ENCODE assay signal across 23 mouse cellular contexts in genomic region chr6:100984861-100985260, GRCm38 (mm10).
DNase-seq lines count a peak whose midpoint lies in the region; ATAC-seq lines count a peak whose summit lies in the region.
"Had no signal": no experiment of that assay in that cellular context is flagged by ENCODE, and none has a peak within 500 bp of the region (broad histone marks: within the 10 kb centered on the region; RNA-seq: fewer than 3 reads in every experiment).

No protein-coding gene starts in this region.

- no peaks in the 10 kb centered on the region for H3K9me3 ChIP-seq in hindbrain, embryonic 10.5 days
- no peaks in the 10 kb centered on the region for H3K9me3 ChIP-seq in hindbrain, embryonic 13.5 days
- no peaks in the 10 kb centered on the region for H3K9me3 ChIP-seq in limb, embryonic 10.5 days (replicated peaks)
- H3K9me3 ChIP-seq: forebrain, embryonic 13.5 days; neural tube, embryonic 15.5 days had no signal

- no peak for ATAC-seq in hindbrain, embryonic 13.5 days (ENCODE audit: low FRiP score)
- ATAC-seq: forebrain, embryonic 13.5 days; intestine, postnatal 0 days; liver, postnatal 0 days had no signal

- no peak overlapping the region for H3K4me2 ChIP-seq in hindbrain, embryonic 13.5 days
- H3K4me2 ChIP-seq: forebrain, embryonic 13.5 days; liver, embryonic 11.5 days; neural tube, embryonic 15.5 days had no signal

- WGBS in hindbrain, embryonic 10.5 days = 70% methylated on average over 7 of the region's 7 CpGs
- 74% methylated on average over 7 of the region's 7 CpGs for WGBS in hindbrain, embryonic 13.5 days
- WGBS in limb, embryonic 10.5 days = 48% methylated on average over 7 of the region's 7 CpGs

- no peaks in the 10 kb centered on the region for H3K27me3 ChIP-seq in hindbrain, embryonic 10.5 days (ENCODE audit: insufficient read depth, poor library complexity, severe bottlenecking)
- H3K27me3 ChIP-seq in hindbrain, embryonic 13.5 days = 0 out of 2 replicates have a peak, but pooled peaks cover 2% of the 10 kb centered on the region
- no peaks in the 10 kb centered on the region for H3K27me3 ChIP-seq in limb, embryonic 10.5 days (ENCODE audit: low read depth, poor library complexity, severe bottlenecking)
- H3K27me3 ChIP-seq: forebrain, embryonic 13.5 days; neural tube, embryonic 15.5 days had no signal

- 0 out of 2 replicates have a peak overlapping the region, but pooled peaks have one; percentile 35 for H3K27ac ChIP-seq in hindbrain, embryonic 10.5 days
- H3K27ac ChIP-seq in hindbrain, embryonic 13.5 days = no peak overlapping the region
- peak overlapping the region; percentile 79 for H3K27ac ChIP-seq in limb, embryonic 10.5 days
- H3K27ac ChIP-seq: forebrain, embryonic 13.5 days; gastrocnemius, adult 2 months; kidney, postnatal 0 days; left cerebral cortex, adult 2 months; neural tube, embryonic 15.5 days; stomach, postnatal 0 days had no signal

- DNase-seq in embryo, embryonic 10.5 days (ENCODE audit: low spot score) = peak; percentile 30
- DNase-seq in embryo, embryonic 11 days = no peak
- no peak for DNase-seq in hindbrain, embryonic 10.5 days (ENCODE audit: low spot score)
- peak; percentile 7 for DNase-seq in ES-CJ7 (ENCODE audit: low read depth, low spot score)
- no peak for DNase-seq in limb, embryonic 10.5 days (ENCODE audit: low spot score)
- no peak for DNase-seq in right cerebral cortex, postnatal 36 days (ENCODE audit: low spot score in 2 of 2)
- no peak for DNase-seq in cerebellum, postnatal 25 days
- DNase-seq: adrenal gland, postnatal 14 days; cerebellum, adult 2 months; cerebellum, postnatal 36 days; gastrocnemius, adult 2 months; liver, postnatal 0 days; lung, postnatal 36 days; right cerebral cortex, adult 18-20 months had no signal

- no peak overlapping the region for H3K9ac ChIP-seq in hindbrain, embryonic 13.5 days
- H3K9ac ChIP-seq: forebrain, embryonic 13.5 days; liver, postnatal 0 days; neural tube, embryonic 15.5 days had no signal

- no peak overlapping the region for H3K4me3 ChIP-seq in hindbrain, embryonic 10.5 days
- no peak overlapping the region for H3K4me3 ChIP-seq in hindbrain, embryonic 13.5 days
- no peak overlapping the region for H3K4me3 ChIP-seq in limb, embryonic 10.5 days
- H3K4me3 ChIP-seq: erythroblast, embryonic 14.5 days; forebrain, embryonic 13.5 days; gastrocnemius, adult 2 months; left cerebral cortex, adult 2 months; neural tube, embryonic 15.5 days had no signal

- H3K36me3 ChIP-seq in hindbrain, embryonic 10.5 days = no peaks in the 10 kb centered on the region
- no peaks in the 10 kb centered on the region for H3K36me3 ChIP-seq in hindbrain, embryonic 13.5 days
- H3K36me3 ChIP-seq in limb, embryonic 10.5 days = no peaks in the 10 kb centered on the region
- H3K36me3 ChIP-seq: neural tube, embryonic 15.5 days had no signal

- H3K4me1 ChIP-seq in hindbrain, embryonic 10.5 days (replicated peaks) = no peaks in the 10 kb centered on the region; the same call in 1 of the 2 replicates
- 0 out of 2 replicates have a peak, but pooled peaks cover 3% of the 10 kb centered on the region for H3K4me1 ChIP-seq in hindbrain, embryonic 13.5 days (replicated peaks)
- peaks cover 30% of the 10 kb centered on the region for H3K4me1 ChIP-seq in limb, embryonic 10.5 days
- H3K4me1 ChIP-seq: forebrain, embryonic 13.5 days; neural tube, embryonic 15.5 days had no signal

Comparison
In these comparisons a context has a peak if more than half of its experiments do, and no peak if none do; other contexts are left out.
1. DNase-seq: peak in embryo, embryonic 10.5 days (single experiment) and ES-CJ7 (single experiment); none in embryo, embryonic 11 days (single experiment), hindbrain, embryonic 10.5 days (single experiment), limb, embryonic 10.5 days (single experiment), right cerebral cortex, postnatal 36 days (0 of 2) and cerebellum, postnatal 25 days (0 of 2).